ENCODE assay signal across 8 mouse cellular contexts in genomic region chr8:70753151-70753550, GRCm38 (mm10). TPM values are rescaled to one million over a fixed set of nuclear protein-coding genes. Genes with fewer than 3 reads are reported as not detected.
DNase-seq lines count a peak whose midpoint lies in the region; ATAC-seq lines count a peak whose summit lies in the region.

No protein-coding gene starts in this region.

- no peak overlapping the region for H3K9ac ChIP-seq in embryonic facial prominence, embryonic 12.5 days
- peak overlapping the region; percentile 48 for H3K9ac ChIP-seq in heart, embryonic 12.5 days
- peak overlapping the region; percentile 20; the same call in 1 of the 2 replicates for H3K9ac ChIP-seq in liver, embryonic 16.5 days (ENCODE audit: low read depth, low read length)

- peak overlapping the region; percentile 30 for H3K4me2 ChIP-seq in embryonic facial prominence, embryonic 12.5 days (replicated peaks)
- peak overlapping the region; percentile 59 for H3K4me2 ChIP-seq in heart, embryonic 12.5 days
- H3K4me2 ChIP-seq in liver, embryonic 16.5 days (ENCODE audit: low read depth, low read length) = peak overlapping the region; percentile 36

- WGBS in embryonic facial prominence, embryonic 12.5 days = 19% methylated on average over 21 of the region's 21 CpGs
- WGBS in heart, embryonic 12.5 days = 14% methylated on average over 21 of the region's 21 CpGs
- 7% methylated on average over 21 of the region's 21 CpGs for WGBS in liver, embryonic 16.5 days (ENCODE audit: insufficient replicate concordance)

- no peaks in the 10 kb centered on the region for H3K9me3 ChIP-seq in embryonic facial prominence, embryonic 12.5 days
- H3K9me3 ChIP-seq in heart, embryonic 12.5 days (replicated peaks) = no peaks in the 10 kb centered on the region
- no peaks in the 10 kb centered on the region for H3K9me3 ChIP-seq in liver, embryonic 16.5 days (replicated peaks; ENCODE audit: control insufficient read depth, low read length)

- ATAC-seq in embryonic facial prominence, embryonic 12.5 days (ENCODE audit: insufficient number of reproducible peaks, insufficient read depth, low FRiP score, low TSS enrichment) = no peak
- no peak for ATAC-seq in heart, embryonic 12.5 days (ENCODE audit: insufficient number of reproducible peaks, low FRiP score)
- ATAC-seq in liver, embryonic 16.5 days (ENCODE audit: low read depth) = no peak

- peaks cover 21% of the 10 kb centered on the region for H3K4me1 ChIP-seq in embryonic facial prominence, embryonic 12.5 days
- H3K4me1 ChIP-seq in heart, embryonic 12.5 days (replicated peaks) = peaks cover 26% of the 10 kb centered on the region
- peaks cover 22% of the 10 kb centered on the region for H3K4me1 ChIP-seq in liver, embryonic 16.5 days (ENCODE audit: control insufficient read depth, low read depth, low read length)

- H3K27ac ChIP-seq in embryonic facial prominence, embryonic 12.5 days = peak overlapping the region; percentile 51; the same call in 1 of the 2 replicates
- peak overlapping the region; percentile 75 for H3K27ac ChIP-seq in heart, embryonic 12.5 days (ENCODE audit: poor library complexity, severe bottlenecking)
- H3K27ac ChIP-seq in liver, embryonic 16.5 days (ENCODE audit: low read length) = peak overlapping the region; percentile 69

- peaks cover 14% of the 10 kb centered on the region for H3K27me3 ChIP-seq in embryonic facial prominence, embryonic 12.5 days
- H3K27me3 ChIP-seq in heart, embryonic 12.5 days (replicated peaks) = peaks cover 29% of the 10 kb centered on the region
- H3K27me3 ChIP-seq in liver, embryonic 16.5 days (ENCODE audit: control insufficient read depth, insufficient read depth, low read depth, low read length) = no peaks in the 10 kb centered on the region

- peaks cover 17% of the 10 kb centered on the region; the same call in 1 of the 2 replicates for H3K36me3 ChIP-seq in embryonic facial prominence, embryonic 12.5 days
- H3K36me3 ChIP-seq in heart, embryonic 12.5 days = peaks cover 24% of the 10 kb centered on the region
- no peaks in the 10 kb centered on the region; the same call in 1 of the 2 replicates for H3K36me3 ChIP-seq in liver, embryonic 16.5 days (ENCODE audit: control insufficient read depth, insufficient read depth)

- peak; percentile 70 for DNase-seq in ovary, postnatal 10 days (ENCODE audit: low spot score)
- no peak for DNase-seq in ovary, adult 18-20 months (ENCODE audit: low spot score)
- DNase-seq in kidney, postnatal 10 days = peak; percentile 94
- DNase-seq in right cerebral cortex, postnatal 10 days (ENCODE audit: low spot score in 2 of 2) = peak; percentile 89
- peak; percentile 69 for DNase-seq in urinary bladder, postnatal 25 days (ENCODE audit: low spot score)

- H3K4me3 ChIP-seq in embryonic facial prominence, embryonic 12.5 days = no peak overlapping the region
- H3K4me3 ChIP-seq in heart, embryonic 12.5 days = peak overlapping the region; percentile 19
- peak overlapping the region; percentile 14; the same call in 1 of the 2 replicates for H3K4me3 ChIP-seq in liver, embryonic 16.5 days (ENCODE audit: low read depth, low read length)

RNA-seq across cellular contexts. Expression of gene Rab3a, which starts 1.3 kb away (rescaled TPM):
- polyA plus RNA-seq in embryonic facial prominence, embryonic 12.5 days (2016; fragmentation: Nextera tagmentation; extraction: Ambion mirVana) = 27.0 and 27.6 TPM in 2 replicates
- 19.1 and 19.2 TPM in 2 replicates for polyA plus RNA-seq in heart, embryonic 12.5 days (2016; fragmentation: Nextera tagmentation; extraction: Ambion mirVana)
- polyA plus RNA-seq in liver, embryonic 16.5 days (2015; fragmentation: Nextera tagmentation; extraction: Ambion mirVana) = 2.2 and 3.4 TPM in 2 replicates

RNA-seq across cellular contexts. Expression of gene Mpv17l2, which starts 7.6 kb away (rescaled TPM):
- polyA plus RNA-seq in embryonic facial prominence, embryonic 12.5 days (2016; fragmentation: Nextera tagmentation; extraction: Ambion mirVana) = 32.7 and 35.7 TPM in 2 replicates
- polyA plus RNA-seq in heart, embryonic 12.5 days (2016; fragmentation: Nextera tagmentation; extraction: Ambion mirVana) = 37.2 and 37.9 TPM in 2 replicates
- polyA plus RNA-seq in liver, embryonic 16.5 days (2015; fragmentation: Nextera tagmentation; extraction: Ambion mirVana) = 31.4 and 32.1 TPM in 2 replicates

RNA-seq across cellular contexts. Expression of gene Pik3r2, which starts 23.4 kb away (rescaled TPM):
- polyA plus RNA-seq in embryonic facial prominence, embryonic 12.5 days (2016; fragmentation: Nextera tagmentation; extraction: Ambion mirVana) = 76.8 and 78.0 TPM in 2 replicates
- polyA plus RNA-seq in heart, embryonic 12.5 days (2016; fragmentation: Nextera tagmentation; extraction: Ambion mirVana) = 35.2 and 37.2 TPM in 2 replicates
- polyA plus RNA-seq in liver, embryonic 16.5 days (2015; fragmentation: Nextera tagmentation; extraction: Ambion mirVana) = 12.2 and 13.9 TPM in 2 replicates

RNA-seq across cellular contexts. Expression of gene Pde4c, which starts 29.6 kb away (rescaled TPM):
- 0.17 and 0.29 TPM in 2 replicates for polyA plus RNA-seq in embryonic facial prominence, embryonic 12.5 days (2016; fragmentation: Nextera tagmentation; extraction: Ambion mirVana)
- polyA plus RNA-seq in heart, embryonic 12.5 days (2016; fragmentation: Nextera tagmentation; extraction: Ambion mirVana) = 0.05 and 0.09 TPM in 2 replicates
- 1.5 and 2.2 TPM in 2 replicates for polyA plus RNA-seq in liver, embryonic 16.5 days (2015; fragmentation: Nextera tagmentation; extraction: Ambion mirVana)

RNA-seq across cellular contexts. Expression of gene Gm3336, which starts 34.8 kb away (rescaled TPM):
- not detected in 2 replicates for polyA plus RNA-seq in embryonic facial prominence, embryonic 12.5 days (2016; fragmentation: Nextera tagmentation; extraction: Ambion mirVana)
- not detected in 2 replicates for polyA plus RNA-seq in heart, embryonic 12.5 days (2016; fragmentation: Nextera tagmentation; extraction: Ambion mirVana)
- 0.40 and 0.47 TPM in 2 replicates for polyA plus RNA-seq in liver, embryonic 16.5 days (2015; fragmentation: Nextera tagmentation; extraction: Ambion mirVana)
